Mouse (Mus musculus): ENCODE data around the gene Fshr. TPM values are rescaled to one million over a fixed set of nuclear protein-coding genes. Genes with fewer than 3 reads are reported as not detected.
"Not testable (repeated sequence)": the region's sequence is repeated elsewhere in the genome, so short reads cannot be mapped to it uniquely, and the experiment has no call there.

Fshr gene
- total and polyA plus RNA-seq, 3 experiments, result not detected

GRCm38 (mm10) chr17:89100719-89101350 lies 99.6 kb downstream of the Fshr start:
- peak; percentile 59 for DNase-seq (ENCODE audit: low read depth, low spot score)

GRCm38 (mm10) chr17:89099733-89100132 lies 100.7 kb downstream of the Fshr start:
- not testable (repeated sequence) for H3K4me3 ChIP-seq (ENCODE audit: control insufficient read depth in 1 of 2, insufficient read depth in 1 of 2, low read depth in 2 of 2, low read length in 2 of 2); H3K9me3 ChIP-seq (replicated peaks; ENCODE audit: insufficient read depth, low read length); H3K27ac ChIP-seq (ENCODE audit: control insufficient read depth, low read depth, low read length); H3K36me3 ChIP-seq (ENCODE audit: control insufficient read depth in 1 of 2, insufficient read depth in 2 of 2, low read length in 2 of 2); DNase-seq (ENCODE audit: low read depth, low spot score); H3K4me1 ChIP-seq (ENCODE audit: control insufficient read depth in 1 of 2, insufficient read depth in 2 of 2, low read length in 2 of 2); H3K79me2 ChIP-seq (ENCODE audit: control insufficient read depth, insufficient read depth, low read length, poor library complexity); H3K27me3 ChIP-seq (ENCODE audit: control insufficient read depth in 1 of 2, insufficient read depth in 2 of 2, low read length in 2 of 2); H3K9ac ChIP-seq (ENCODE audit: control insufficient read depth, low read depth, low read length, poor library complexity, severe bottlenecking)
- TF ChIP-seq RCOR1 (IDR thresholded peaks at IDR 0.05; ENCODE audit: low read depth, low read length) (peak; percentile 47; the same call in 1 of the 2 replicates), ZNF384 (IDR thresholded peaks at IDR 0.05; ENCODE audit: low read depth, low read length) (peak; percentile 70)

More at GRCm38 (mm10) chr17:89100719-89101350, 99.6 kb downstream of the Fshr start:
- peaks cover 0 to 2% of the 10 kb centered on the region in 2 experiments; a peak in 2 of 4 replicates for H3K4me1 ChIP-seq (ENCODE audit: control insufficient read depth in 1 of 2, insufficient read depth in 2 of 2, low read length in 2 of 2)
- TF ChIP-seq ELF1 (IDR thresholded peaks at IDR 0.05; ENCODE audit: low read depth, low read length) (peak; percentile 17; the same call in 1 of the 2 replicates), ZMIZ1 (IDR thresholded peaks at IDR 0.05; ENCODE audit: low read depth, low read length) (no peak)
- peak overlapping the region; percentile 18 to 39; a peak in 3 of 4 replicates for H3K4me3 ChIP-seq (ENCODE audit: control insufficient read depth in 1 of 2, insufficient read depth in 1 of 2, low read depth in 2 of 2, low read length in 2 of 2)
- H3K36me3 ChIP-seq (ENCODE audit: control insufficient read depth in 1 of 2, insufficient read depth in 2 of 2, low read length in 2 of 2), result peaks cover 0 to 2% of the 10 kb centered on the region in 2 experiments; a peak in 1 of 4 replicates
- H3K27ac ChIP-seq (ENCODE audit: control insufficient read depth, low read depth, low read length), result no peak overlapping the region
- H3K9me3 ChIP-seq (replicated peaks; ENCODE audit: insufficient read depth, low read length), result no peaks in the 10 kb centered on the region
- no peaks in the 10 kb centered on the region for H3K27me3 ChIP-seq (ENCODE audit: control insufficient read depth in 1 of 2, insufficient read depth in 2 of 2, low read length in 2 of 2)
- no peak overlapping the region; the same call in 1 of the 2 replicates for H3K9ac ChIP-seq (ENCODE audit: control insufficient read depth, low read depth, low read length, poor library complexity, severe bottlenecking)
- no peaks in the 10 kb centered on the region for H3K79me2 ChIP-seq (ENCODE audit: control insufficient read depth, insufficient read depth, low read length, poor library complexity)

- H3K36me3 ChIP-seq (ENCODE audit: control insufficient read depth in 1 of 2, insufficient read depth in 2 of 2, low read length in 2 of 2), result no peaks in the 10 kb centered on the region
- DNase-seq (ENCODE audit: low read depth, low spot score), result no peak
- H3K4me1 ChIP-seq (ENCODE audit: control insufficient read depth in 1 of 2, insufficient read depth in 2 of 2, low read length in 2 of 2), result no peaks in the 10 kb centered on the region
These were observed 110.6 kb downstream of the Fshr start for GRCm38 (mm10) chr17:89089692-89090475.

More at GRCm38 (mm10) chr17:89089692-89090475, 110.6 kb downstream of the Fshr start:
- Histone ChIP-seq H3K27me3 (ENCODE audit: control insufficient read depth in 1 of 2, insufficient read depth in 2 of 2, low read length in 2 of 2) (no peaks in the 10 kb centered on the region), H3K79me2 (ENCODE audit: control insufficient read depth, insufficient read depth, low read length, poor library complexity) (no peaks in the 10 kb centered on the region), H3K27ac (ENCODE audit: control insufficient read depth, low read depth, low read length) (no peak overlapping the region), H3K9me3 (replicated peaks; ENCODE audit: insufficient read depth, low read length) (no peaks in the 10 kb centered on the region), H3K9ac (ENCODE audit: control insufficient read depth, low read depth, low read length, poor library complexity, severe bottlenecking) (no peak overlapping the region), H3K4me3 (ENCODE audit: control insufficient read depth in 1 of 2, insufficient read depth in 1 of 2, low read depth in 2 of 2, low read length in 2 of 2) (no peak overlapping the region)
- TF ChIP-seq POLR2A (IDR thresholded peaks at IDR 0.05; ENCODE audit: control insufficient read depth in 1 of 2, insufficient read depth in 1 of 2, low read depth in 1 of 2, low read length in 2 of 2, poor library complexity in 1 of 2) (no peak), GATA1 (IDR thresholded peaks at IDR 0.05; ENCODE audit: low read depth, low read length) (no peak), MAZ (IDR thresholded peaks at IDR 0.05; ENCODE audit: low read depth, low read length) (no peak), RCOR1 (IDR thresholded peaks at IDR 0.05; ENCODE audit: low read depth, low read length) (no peak), KAT2A (conservative IDR thresholded peaks at IDR 0.05; ENCODE audit: low read depth, low read length) (no peak), ZC3H11A (IDR thresholded peaks at IDR 0.05; ENCODE audit: low read depth, low read length) (no peak), ZKSCAN1 (IDR thresholded peaks at IDR 0.05; ENCODE audit: low read depth, low read length) (no peak), MEF2A (IDR thresholded peaks at IDR 0.05; ENCODE audit: extremely low read depth, insufficient replicate concordance, low read depth, low read length, poor library complexity, severe bottlenecking) (no peak)

Data from MEL (cell line).